Mouse (Mus musculus): ENCODE data around the gene Tspan4.

GRCm38 (mm10) chr7:141483114-141483653 is 8.1 kb downstream of the Tspan4 start:
- TF ChIP-seq CTCF (IDR thresholded peaks at IDR 0.05; ENCODE audit: extremely low read depth, insufficient read depth, insufficient read length, insufficient replicate concordance) (no peak), POLR2A (IDR thresholded peaks at IDR 0.05; ENCODE audit: low read depth, low read length) (no peak)
